Mouse (Mus musculus): ENCODE results near the gene Cacna1c. TPM values are rescaled to one million over a fixed set of nuclear protein-coding genes. Genes with fewer than 3 reads are reported as not detected.

Gene Cacna1c
- polyA plus RNA-seq, 1 experiment from 2014 or later = 2.3 TPM

DNA sequence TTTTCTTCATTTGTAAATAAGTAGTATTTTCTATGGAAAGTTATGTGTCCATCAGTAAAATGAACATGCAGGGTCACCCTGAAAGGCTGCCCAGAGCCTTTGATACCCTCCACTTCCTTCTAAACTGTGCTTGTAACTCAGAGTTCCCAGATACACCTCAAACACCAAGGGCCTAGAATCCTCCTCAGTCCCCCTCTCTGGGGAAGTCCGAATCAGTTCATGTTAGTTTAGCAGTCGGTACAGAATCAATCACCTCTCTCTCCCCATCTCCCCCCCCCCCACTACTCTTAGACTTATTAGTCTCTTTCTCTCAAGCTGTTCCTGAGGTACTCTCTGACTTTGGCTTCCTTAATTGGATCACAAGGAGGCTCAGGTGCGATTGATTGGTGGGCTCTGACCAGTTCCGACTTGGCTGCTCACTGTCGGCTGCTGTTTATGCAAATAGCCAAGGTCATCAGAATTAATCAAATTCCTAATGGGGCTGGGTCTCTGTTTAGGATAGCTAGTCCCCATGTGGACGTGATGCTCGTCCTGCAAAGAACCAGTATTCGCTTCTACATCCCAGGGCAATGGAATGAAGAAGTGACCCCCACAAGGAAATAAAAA, 3.2 kb upstream of the Cacna1c start:
- no peak overlapping the region for H3K9ac ChIP-seq (ENCODE audit: low read depth, low read length)
- no peak for ATAC-seq (replicated peaks; ENCODE audit: low FRiP score)
- DNase-seq (ENCODE audit: low spot score) = no peak
- H3K27me3 ChIP-seq (replicated peaks; ENCODE audit: control insufficient read depth, insufficient read depth, low read length) = no peaks in the 10 kb centered on the region
- H3K4me3 ChIP-seq (ENCODE audit: low read depth, low read length) = no peak overlapping the region
- H3K27ac ChIP-seq (ENCODE audit: low read depth, low read length) = no peak overlapping the region
- no peaks in the 10 kb centered on the region for H3K9me3 ChIP-seq (ENCODE audit: control insufficient read depth, low read length)
- 55% methylated on average over 8 of the region's 8 CpGs for WGBS
- no peaks in the 10 kb centered on the region for H3K36me3 ChIP-seq (ENCODE audit: control insufficient read depth, insufficient read depth, low read length)
- 0 out of 2 replicates have a peak, but pooled peaks cover 3% of the 10 kb centered on the region for H3K4me1 ChIP-seq (replicated peaks; ENCODE audit: control insufficient read depth, insufficient read depth, low read length)
- no peak overlapping the region for H3K4me2 ChIP-seq

DNA sequence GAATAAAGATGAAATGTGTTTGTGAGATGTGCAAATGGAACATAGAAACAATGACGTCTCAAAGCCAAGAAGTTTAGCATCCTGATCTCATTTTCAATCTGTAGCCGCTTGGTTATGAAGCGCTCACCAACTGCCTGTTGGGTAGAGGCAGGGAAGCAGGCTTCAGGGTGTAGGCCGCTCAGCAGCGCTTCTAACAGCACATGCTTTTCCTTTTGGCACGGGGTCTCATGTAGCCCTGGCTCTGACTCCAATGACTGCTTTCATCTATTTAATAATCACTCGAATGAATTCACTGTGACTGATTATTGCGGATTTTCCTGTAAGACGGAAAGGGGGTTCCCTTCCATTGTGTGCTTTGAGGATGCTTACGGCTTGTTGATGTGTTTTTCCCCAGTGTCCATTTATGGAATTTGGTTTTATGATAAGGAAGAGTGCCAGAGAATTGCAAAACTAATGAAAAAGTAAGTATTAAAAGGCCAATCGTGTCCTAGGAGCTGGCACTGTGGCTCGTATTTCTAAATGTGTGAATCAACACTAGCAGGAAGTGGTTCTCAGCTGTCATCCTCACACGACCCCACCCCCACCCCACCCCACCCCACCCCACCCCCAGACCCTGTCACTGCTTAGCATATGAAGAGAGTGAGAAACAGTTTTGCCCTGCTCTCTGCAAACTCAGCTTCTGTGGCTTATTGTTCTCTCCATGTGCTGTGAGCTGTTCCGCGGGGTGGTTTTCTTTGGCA, 2.5 kb upstream of the Cacna1c start:
- Histone ChIP-seq H3K9ac (ENCODE audit: low read depth, low read length) (no peak overlapping the region), H3K36me3 (ENCODE audit: control insufficient read depth, insufficient read depth, low read length) (no peaks in the 10 kb centered on the region), H3K27ac (ENCODE audit: low read depth, low read length) (no peak overlapping the region), H3K4me2 (no peak overlapping the region), H3K9me3 (ENCODE audit: control insufficient read depth, low read length) (no peaks in the 10 kb centered on the region), H3K4me1 (replicated peaks; ENCODE audit: control insufficient read depth, insufficient read depth, low read length) (0 out of 2 replicates have a peak, but pooled peaks cover 5% of the 10 kb centered on the region), H3K27me3 (replicated peaks; ENCODE audit: control insufficient read depth, insufficient read depth, low read length) (no peaks in the 10 kb centered on the region), H3K4me3 (ENCODE audit: low read depth, low read length) (no peak overlapping the region)
- ATAC-seq (replicated peaks; ENCODE audit: low FRiP score) = no peak
- no peak for DNase-seq (ENCODE audit: low spot score)
- 60% methylated on average over 15 of the region's 15 CpGs for WGBS

DNA sequence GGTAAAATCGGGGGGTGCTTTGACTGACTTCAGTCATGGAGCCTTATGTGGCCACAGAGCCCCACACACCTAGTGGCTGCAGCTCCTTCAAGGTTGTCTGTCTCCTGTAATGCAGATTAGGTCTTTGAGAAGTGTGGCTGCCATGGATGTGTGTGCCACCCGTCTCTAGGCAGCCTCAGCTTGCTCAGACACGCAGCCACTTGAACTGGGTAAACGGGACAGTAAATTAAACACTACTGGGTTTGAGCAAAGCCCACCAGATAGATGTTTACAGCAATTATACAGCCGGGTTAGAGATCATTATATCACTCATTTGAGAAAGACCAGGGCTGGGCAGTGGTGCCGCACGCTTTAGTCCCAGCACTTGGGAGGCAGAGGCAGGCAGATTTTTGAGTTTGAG, 1.6 kb downstream of the Cacna1c start:
- ATAC-seq (replicated peaks; ENCODE audit: low FRiP score) (no peak), DNase-seq (ENCODE audit: low spot score) (no peak)
- Histone ChIP-seq H3K27ac (ENCODE audit: low read depth, low read length) (no peak overlapping the region), H3K4me3 (ENCODE audit: low read depth, low read length) (no peak overlapping the region), H3K4me2 (no peak overlapping the region), H3K9me3 (ENCODE audit: control insufficient read depth, low read length) (no peaks in the 10 kb centered on the region), H3K27me3 (replicated peaks; ENCODE audit: control insufficient read depth, insufficient read depth, low read length) (no peaks in the 10 kb centered on the region), H3K4me1 (replicated peaks; ENCODE audit: control insufficient read depth, insufficient read depth, low read length) (0 out of 2 replicates have a peak, but pooled peaks cover 5% of the 10 kb centered on the region), H3K9ac (ENCODE audit: low read depth, low read length) (no peak overlapping the region), H3K36me3 (ENCODE audit: control insufficient read depth, insufficient read depth, low read length) (no peaks in the 10 kb centered on the region; the same call in 1 of the 2 replicates)
- 77% methylated on average over 7 of the region's 7 CpGs for WGBS

DNA sequence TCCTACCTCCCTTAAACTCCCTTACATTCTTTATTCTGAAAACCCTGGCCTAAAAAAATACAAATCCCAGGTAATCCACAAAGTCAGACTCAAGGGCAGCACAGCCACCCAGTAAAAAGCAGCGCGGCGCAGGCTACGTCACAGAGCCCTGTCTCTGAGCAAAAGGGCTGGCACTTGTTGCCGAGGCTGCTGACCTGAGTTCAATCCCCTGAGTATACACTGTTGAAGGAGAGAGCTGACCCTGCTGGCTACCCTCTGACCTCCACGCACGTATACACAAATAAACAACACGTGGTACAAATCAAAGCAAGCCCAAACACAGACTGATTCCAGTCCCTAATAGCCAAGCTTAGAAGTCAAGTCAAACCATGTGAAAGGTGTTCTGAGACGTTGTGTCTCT, 2.1 kb downstream of the Cacna1c start:
- H3K4me3 ChIP-seq (ENCODE audit: low read depth, low read length) = no peak overlapping the region
- 74% methylated on average over 9 of the region's 9 CpGs for WGBS
- no peaks in the 10 kb centered on the region for H3K9me3 ChIP-seq (ENCODE audit: control insufficient read depth, low read length)
- no peak overlapping the region for H3K4me2 ChIP-seq
- DNase-seq (ENCODE audit: low spot score) (no peak), ATAC-seq (replicated peaks; ENCODE audit: low FRiP score) (no peak)
- no peaks in the 10 kb centered on the region; the same call in 1 of the 2 replicates for H3K36me3 ChIP-seq (ENCODE audit: control insufficient read depth, insufficient read depth, low read length)
- H3K9ac ChIP-seq (ENCODE audit: low read depth, low read length) = no peak overlapping the region
- H3K4me1 ChIP-seq (replicated peaks; ENCODE audit: control insufficient read depth, insufficient read depth, low read length) = 0 out of 2 replicates have a peak, but pooled peaks cover 5% of the 10 kb centered on the region
- H3K27ac ChIP-seq (ENCODE audit: low read depth, low read length) = no peak overlapping the region
- no peaks in the 10 kb centered on the region for H3K27me3 ChIP-seq (replicated peaks; ENCODE audit: control insufficient read depth, insufficient read depth, low read length)

DNA sequence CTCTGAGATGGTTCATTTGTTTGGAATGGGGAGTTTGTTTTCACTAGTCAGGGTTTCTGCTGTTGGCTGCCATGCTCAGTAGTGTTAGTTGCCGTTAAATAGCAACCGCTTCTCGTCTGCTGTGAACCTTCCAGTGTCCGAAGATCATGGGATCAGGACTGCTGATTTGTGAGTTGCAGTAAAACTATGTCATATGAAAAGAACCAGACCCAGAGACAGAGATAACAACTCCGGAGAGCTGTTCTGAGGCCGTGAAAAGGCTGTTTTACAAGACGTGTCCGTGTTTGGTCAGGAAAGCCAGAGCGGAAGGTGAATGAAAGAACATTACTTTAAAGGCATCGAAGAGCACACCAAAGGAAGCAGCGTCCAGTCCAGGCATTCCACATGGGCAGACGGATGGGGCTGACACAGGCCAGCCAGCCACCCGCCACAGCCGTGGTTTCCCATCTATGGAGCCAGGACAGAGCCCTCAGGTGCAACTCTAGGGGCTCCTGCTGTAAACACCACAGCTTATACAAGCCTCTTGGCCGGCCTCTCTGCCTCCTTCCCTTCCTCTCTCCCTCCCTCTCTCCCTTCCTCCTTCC, 2.6 kb downstream of the Cacna1c start:
- H3K9me3 ChIP-seq (ENCODE audit: control insufficient read depth, low read length) = no peaks in the 10 kb centered on the region
- no peak overlapping the region for H3K27ac ChIP-seq (ENCODE audit: low read depth, low read length)
- H3K4me3 ChIP-seq (ENCODE audit: low read depth, low read length) = no peak overlapping the region
- H3K9ac ChIP-seq (ENCODE audit: low read depth, low read length) = no peak overlapping the region
- ATAC-seq (replicated peaks; ENCODE audit: low FRiP score) (no peak), DNase-seq (ENCODE audit: low spot score) (no peak)
- 62% methylated on average over 15 of the region's 15 CpGs for WGBS
- 0 out of 2 replicates have a peak, but pooled peaks cover 5% of the 10 kb centered on the region for H3K4me1 ChIP-seq (replicated peaks; ENCODE audit: control insufficient read depth, insufficient read depth, low read length)
- H3K27me3 ChIP-seq (replicated peaks; ENCODE audit: control insufficient read depth, insufficient read depth, low read length) = no peaks in the 10 kb centered on the region
- no peaks in the 10 kb centered on the region; the same call in 1 of the 2 replicates for H3K36me3 ChIP-seq (ENCODE audit: control insufficient read depth, insufficient read depth, low read length)
- H3K4me2 ChIP-seq = no peak overlapping the region

DNA sequence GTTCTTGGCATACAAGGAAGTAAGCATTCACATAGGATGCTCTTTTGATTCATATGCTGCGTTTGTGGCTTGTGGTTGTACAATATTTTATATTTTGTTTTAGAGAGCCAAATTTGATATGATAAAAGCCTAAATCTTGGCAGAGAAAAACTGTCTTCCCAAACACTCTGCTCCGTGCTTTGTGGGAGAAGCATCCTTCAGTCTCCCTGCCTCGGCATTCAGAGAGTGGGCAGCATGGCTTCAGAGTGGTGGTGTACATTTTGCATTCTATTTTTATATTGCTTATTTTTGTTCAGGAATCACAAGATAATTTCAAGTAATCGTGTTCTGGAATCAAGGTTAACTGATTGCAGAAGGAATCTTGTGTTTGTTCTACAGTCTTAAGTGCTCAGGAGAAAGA, 4.7 kb downstream of the Cacna1c start:
- H3K4me3 ChIP-seq (ENCODE audit: low read depth, low read length) = no peak overlapping the region
- H3K36me3 ChIP-seq (ENCODE audit: control insufficient read depth, insufficient read depth, low read length) = no peaks in the 10 kb centered on the region; the same call in 1 of the 2 replicates
- H3K4me2 ChIP-seq = no peak overlapping the region
- 0 out of 2 replicates have a peak, but pooled peaks cover 3% of the 10 kb centered on the region for H3K4me1 ChIP-seq (replicated peaks; ENCODE audit: control insufficient read depth, insufficient read depth, low read length)
- DNase-seq (ENCODE audit: low spot score) (no peak), ATAC-seq (replicated peaks; ENCODE audit: low FRiP score) (no peak)
- H3K9me3 ChIP-seq (ENCODE audit: control insufficient read depth, low read length) = no peaks in the 10 kb centered on the region
- no peaks in the 10 kb centered on the region for H3K27me3 ChIP-seq (replicated peaks; ENCODE audit: control insufficient read depth, insufficient read depth, low read length)
- no peak overlapping the region for H3K9ac ChIP-seq (ENCODE audit: low read depth, low read length)
- H3K27ac ChIP-seq (ENCODE audit: low read depth, low read length) = no peak overlapping the region
- 86% methylated on average over 4 of the region's 4 CpGs for WGBS

DNA sequence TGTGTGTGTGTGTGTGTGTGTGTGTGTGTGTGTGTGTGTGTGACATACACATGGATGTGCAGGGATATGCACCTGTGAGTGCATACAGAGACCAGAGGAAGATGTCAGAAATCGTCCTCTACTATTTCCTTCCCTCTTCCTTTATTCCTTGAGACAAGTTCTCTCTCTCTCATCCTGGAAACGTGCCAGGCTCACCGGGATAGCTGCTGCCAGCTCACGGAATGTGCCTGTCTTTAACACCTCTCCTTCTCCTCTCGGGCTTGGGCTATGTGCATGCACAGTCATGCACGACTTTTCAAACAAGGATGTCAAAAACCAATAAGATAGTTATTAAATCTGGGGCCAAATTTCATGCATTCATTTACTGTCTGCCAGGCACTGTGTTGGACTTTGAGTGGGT, 8.6 kb downstream of the Cacna1c start:
- Histone ChIP-seq H3K27me3 (replicated peaks; ENCODE audit: control insufficient read depth, insufficient read depth, low read length) (no peaks in the 10 kb centered on the region), H3K9ac (ENCODE audit: low read depth, low read length) (no peak overlapping the region), H3K27ac (ENCODE audit: low read depth, low read length) (no peak overlapping the region), H3K4me1 (replicated peaks; ENCODE audit: control insufficient read depth, insufficient read depth, low read length) (no peaks in the 10 kb centered on the region), H3K4me3 (ENCODE audit: low read depth, low read length) (no peak overlapping the region), H3K36me3 (ENCODE audit: control insufficient read depth, insufficient read depth, low read length) (no peaks in the 10 kb centered on the region; the same call in 1 of the 2 replicates), H3K4me2 (no peak overlapping the region), H3K9me3 (ENCODE audit: control insufficient read depth, low read length) (no peaks in the 10 kb centered on the region)
- no peak for DNase-seq (ENCODE audit: low spot score)
- 82% methylated on average over 6 of the region's 6 CpGs for WGBS
- ATAC-seq (replicated peaks; ENCODE audit: low FRiP score) = no peak

DNA sequence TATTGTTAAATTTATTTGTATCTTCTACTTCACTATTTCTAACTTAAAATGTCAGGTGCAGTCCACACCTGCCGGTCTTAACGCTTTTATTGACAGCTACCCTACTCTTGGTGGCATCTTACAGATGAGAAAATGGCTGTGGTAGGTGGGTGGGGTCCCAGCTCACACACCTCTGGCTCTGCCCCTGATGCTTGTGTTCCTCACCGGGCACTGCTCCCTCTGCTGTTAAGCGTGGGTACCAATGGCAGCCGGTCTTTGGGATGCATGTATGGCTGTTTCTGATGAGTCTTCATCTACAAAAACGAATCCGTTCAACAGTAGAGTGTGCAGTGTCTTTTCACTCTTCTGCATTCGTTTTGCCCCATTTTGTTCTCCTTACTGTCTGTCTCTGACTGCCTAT, 9.6 kb downstream of the Cacna1c start:
- Histone ChIP-seq H3K4me3 (ENCODE audit: low read depth, low read length) (no peak overlapping the region), H3K4me1 (replicated peaks; ENCODE audit: control insufficient read depth, insufficient read depth, low read length) (no peaks in the 10 kb centered on the region), H3K4me2 (no peak overlapping the region), H3K27me3 (replicated peaks; ENCODE audit: control insufficient read depth, insufficient read depth, low read length) (no peaks in the 10 kb centered on the region), H3K9me3 (ENCODE audit: control insufficient read depth, low read length) (no peaks in the 10 kb centered on the region), H3K9ac (ENCODE audit: low read depth, low read length) (no peak overlapping the region), H3K36me3 (ENCODE audit: control insufficient read depth, insufficient read depth, low read length) (no peaks in the 10 kb centered on the region), H3K27ac (ENCODE audit: low read depth, low read length) (no peak overlapping the region)
- whole genome bisulfite sequencing = 66% methylated on average over 8 of the region's 8 CpGs
- DNase-seq (ENCODE audit: low spot score) (no peak), ATAC-seq (replicated peaks; ENCODE audit: low FRiP score) (no peak)
